Mouse (Mus musculus) MN1 (cell line): Measurements from ENCODE around the gene Lbhd2.
A peak's percentile ranks its signal among the peaks of the same experiment; 100 is the strongest.

Experiments
- DNase-seq: peaks from one replicate; pipeline ENCODE4 v3.0.0-alpha.2; 2016; ENCODE audit warnings: low spot score

Lbhd2 gene

GRCm38 (mm10) chr12:111447898-111448760 lies 41.5 kb downstream of the Lbhd2 start:
- DNase-seq, result no peak

- peak; percentile 70 for DNase-seq
These were observed 42.5 kb downstream of the Lbhd2 start for GRCm38 (mm10) chr12:111448931-111449705.

GRCm38 (mm10) chr12:111450359-111450758 lies 43.8 kb downstream of the Lbhd2 start:
- DNase-seq, result peak; percentile 47

GRCm38 (mm10) chr12:111451561-111451960 lies 45.0 kb downstream of the Lbhd2 start:
- DNase-seq, result no peak

GRCm38 (mm10) chr12:111454021-111454420 lies 47.4 kb downstream of the Lbhd2 start:
- DNase-seq, result no peak

- DNase-seq, result no peak
These were observed 48.1 kb downstream of the Lbhd2 start for GRCm38 (mm10) chr12:111454543-111455280.

- DNase-seq, result no peak
These were observed 48.8 kb downstream of the Lbhd2 start for GRCm38 (mm10) chr12:111455311-111455846.

GRCm38 (mm10) chr12:111455860-111456259 lies 49.3 kb downstream of the Lbhd2 start:
- no peak for DNase-seq

- no peak for DNase-seq
These were observed 51.1 kb downstream of the Lbhd2 start for GRCm38 (mm10) chr12:111457742-111458141.
